Mouse (Mus musculus) myocyte (in vitro differentiated cells): ENCODE results near the gene Cblb.

ENCODE experiments used
- E2F4 ChIP-seq: IDR thresholded peaks from one replicate; pipeline ENCODE4 v1.6.1; 2011; ENCODE audit warnings: mild to moderate bottlenecking, control low read depth, moderate library complexity; ENCODE audit not compliant: insufficient read depth
- MAX ChIP-seq: IDR thresholded peaks from one replicate; pipeline ENCODE4 v1.6.1; 2011; ENCODE audit warnings: low read depth, mild to moderate bottlenecking, control low read depth
- MYOD1 ChIP-seq, 3 experiments: IDR thresholded peaks; one replicate each; pipeline ENCODE4 v1.6.1; 2011; ENCODE audit warnings: control low read depth in 2 of 3, low read depth in 2 of 3, mild to moderate bottlenecking in 2 of 3, moderate library complexity in 1 of 3; ENCODE audit not compliant: insufficient read length in 2 of 3, control insufficient read depth in 1 of 3
- MYOG ChIP-seq, 3 experiments: IDR thresholded peaks; one replicate each; pipeline ENCODE4 v1.6.1; 2011; ENCODE audit warnings: control low read depth in 2 of 3, low read depth in 2 of 3, mild to moderate bottlenecking in 2 of 3; ENCODE audit not compliant: insufficient read length in 2 of 3, control insufficient read depth in 1 of 3, insufficient read depth in 1 of 3
- POLR2A ChIP-seq: IDR thresholded peaks from one replicate; pipeline ENCODE4 v1.6.1; 2011; ENCODE audit warnings: low read depth, mild to moderate bottlenecking, control low read depth, moderate library complexity; ENCODE audit not compliant: insufficient read length
- POLR2AphosphoS2 ChIP-seq: IDR thresholded peaks from one replicate; pipeline ENCODE4 v1.6.1; 2011; ENCODE audit warnings: low read depth, control low read depth; ENCODE audit not compliant: insufficient read length
- REST ChIP-seq: IDR thresholded peaks from one replicate; pipeline ENCODE4 v1.6.1; 2011; ENCODE audit warnings: mild to moderate bottlenecking, control low read depth, moderate library complexity; ENCODE audit not compliant: insufficient read depth, insufficient read length
- SRF ChIP-seq: IDR thresholded peaks from one replicate; pipeline ENCODE4 v1.6.1; 2011; ENCODE audit warnings: low read depth; ENCODE audit not compliant: control insufficient read depth, insufficient read length
- TCF12 ChIP-seq: IDR thresholded peaks from one replicate; pipeline ENCODE4 v1.6.1; 2011; ENCODE audit warnings: mild to moderate bottlenecking, control low read depth; ENCODE audit not compliant: poor library complexity, insufficient read depth, severe bottlenecking
- USF1 ChIP-seq: IDR thresholded peaks from one replicate; pipeline ENCODE4 v1.6.1; 2011; ENCODE audit warnings: low read depth, mild to moderate bottlenecking, control low read depth, moderate library complexity

GRCm38 (mm10) chr16:52000801-52001200 lies 30.2 kb upstream of the Cblb start:
- TF ChIP-seq POLR2A (no peak), E2F4 (no peak), REST (no peak), MYOD1 (IDR thresholded peaks at IDR 0.05; ENCODE audit: control insufficient read depth in 1 of 3, insufficient read length in 2 of 3, low read depth in 2 of 3) (no peak), MYOG (IDR thresholded peaks at IDR 0.05; ENCODE audit: control insufficient read depth in 1 of 3, insufficient read depth in 1 of 3, insufficient read length in 2 of 3, low read depth in 2 of 3) (no peak), MAX (no peak), USF1 (no peak), TCF12 (no peak), POLR2AphosphoS2 (no peak), SRF (no peak)
